Mouse (Mus musculus): ENCODE results near the gene Rps6kb2. TPM values are rescaled to one million over a fixed set of nuclear protein-coding genes. Genes with fewer than 3 reads are reported as not detected.
A peak's percentile ranks its signal among the peaks of the same experiment; 100 is the strongest.

The Rps6kb2 gene
- total RNA-seq, 1 experiment from 2014 or later = 29.1 TPM

DNA sequence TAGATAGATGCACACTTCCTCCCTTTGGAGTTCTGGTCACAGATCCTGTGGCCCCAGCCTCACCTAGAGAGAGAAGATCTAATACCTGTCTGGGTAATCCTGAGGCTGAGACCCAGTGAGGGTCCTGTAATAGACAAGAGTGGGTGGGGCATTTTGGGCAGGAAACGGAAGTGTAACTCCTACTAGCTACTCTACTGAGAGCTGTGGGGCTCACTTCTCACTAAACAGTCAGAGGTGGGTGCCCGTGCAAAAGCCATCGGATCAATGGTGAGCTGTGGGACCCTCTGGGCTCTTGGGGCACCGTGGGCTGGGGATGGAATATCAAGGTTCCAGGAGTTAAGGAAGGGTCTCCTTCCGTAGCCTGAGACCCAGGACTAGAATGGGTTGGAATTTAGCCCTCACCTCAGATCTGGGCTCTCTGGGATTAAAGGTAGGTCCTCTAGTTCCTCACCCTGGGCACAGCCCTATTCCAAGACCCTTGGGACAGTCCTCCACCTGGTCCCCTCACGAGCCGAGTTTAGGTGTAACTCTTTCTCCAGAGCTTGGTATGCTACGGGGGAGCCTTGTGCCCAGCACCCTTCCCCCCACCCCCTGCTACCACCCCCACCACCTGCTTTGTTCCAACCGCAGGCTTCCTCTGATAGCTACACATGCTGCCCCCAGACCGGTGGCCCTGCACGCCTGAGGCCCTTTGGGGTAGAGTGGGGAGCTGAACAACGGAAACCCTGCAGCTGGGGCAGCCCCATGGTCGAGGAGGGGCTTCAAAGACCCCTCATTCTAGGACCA lies 8.5 kb downstream of the Rps6kb2 start:
- no peak for DNase-seq

DNA sequence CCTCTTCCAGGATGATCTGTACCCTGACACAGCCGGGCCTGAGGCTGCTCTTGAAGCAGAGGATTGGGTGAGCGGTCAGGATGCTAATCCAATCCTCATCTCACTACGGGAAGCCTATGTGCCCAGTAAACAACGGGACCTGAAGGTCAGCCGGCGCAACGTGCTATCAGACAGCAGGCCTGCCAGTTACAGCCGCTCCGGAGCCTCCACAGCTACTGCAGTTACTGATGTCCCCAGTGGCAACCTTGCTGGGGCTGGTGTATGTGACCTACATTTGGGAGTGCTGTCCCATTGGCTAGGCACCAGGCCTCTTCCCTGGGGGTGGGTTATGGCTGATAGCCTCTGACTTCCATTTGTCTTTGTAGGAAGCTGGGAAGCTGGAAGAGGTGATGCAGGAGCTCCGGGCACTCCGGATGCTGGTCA lies 9.9 kb downstream of the Rps6kb2 start, which contains the start of gene Ptprcap:
Ptprcap (plus strand) TSS at position 373 of the 423 bp plus-strand sequence.
- peak; percentile 67 for DNase-seq

DNA sequence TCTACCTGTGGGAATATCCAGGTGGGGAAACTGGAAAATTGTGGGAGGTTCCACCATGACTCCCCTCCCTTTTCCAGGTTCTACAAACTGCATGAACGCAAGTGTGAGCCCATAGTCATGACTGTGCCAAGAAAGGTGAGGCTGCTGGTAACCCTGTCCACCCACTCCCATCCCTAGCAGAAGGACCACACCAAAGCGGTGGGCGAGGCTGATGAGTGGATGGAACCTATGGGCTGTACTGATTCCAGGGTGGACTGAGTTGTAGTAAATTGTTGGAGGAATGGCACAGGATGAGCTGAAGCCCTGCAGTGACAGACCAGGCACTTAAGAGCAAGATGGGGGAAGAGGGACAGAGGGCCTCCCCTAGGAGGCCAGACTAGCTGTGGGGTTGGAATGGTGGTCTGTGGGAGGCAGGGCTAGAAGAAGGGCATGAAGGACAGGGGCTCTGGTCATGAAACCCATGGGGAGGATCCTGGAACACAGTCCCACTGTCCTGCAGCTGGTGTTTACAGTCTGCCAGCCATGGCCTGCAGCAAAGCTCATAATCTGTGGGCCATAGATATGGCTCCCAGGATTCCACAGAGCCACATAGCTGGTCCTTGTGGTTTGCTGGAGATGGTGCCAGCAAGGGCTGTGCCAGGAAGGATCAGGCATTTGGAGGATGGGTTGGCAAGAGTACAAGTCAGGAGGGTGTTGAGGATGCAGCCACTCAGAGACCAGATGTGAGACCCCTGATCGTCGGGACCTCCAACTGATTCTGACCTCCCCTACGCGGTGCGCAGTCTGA lies 10.5 kb downstream of the Rps6kb2 start:
- DNase-seq = no peak

DNA sequence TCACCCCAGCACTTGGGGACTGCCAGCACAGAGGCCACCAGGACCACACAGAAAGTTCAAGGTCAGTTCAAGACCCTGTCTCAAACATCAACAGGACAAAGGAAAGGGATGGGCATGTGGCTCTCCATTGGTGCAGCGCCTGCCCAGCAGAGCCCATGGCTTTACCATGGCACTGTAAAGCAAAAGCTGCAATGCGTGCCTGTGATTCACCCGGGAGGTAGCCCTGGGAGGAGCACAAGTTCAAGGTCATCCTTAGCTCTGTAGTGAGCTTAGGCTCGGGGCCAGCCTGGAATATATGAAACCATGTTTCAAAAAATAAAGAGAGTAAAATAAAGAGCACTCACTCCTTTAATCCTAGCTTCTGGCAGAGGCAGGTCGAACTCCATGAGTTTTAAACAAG lies 11.3 kb downstream of the Rps6kb2 start:
- DNase-seq = no peak

DNA sequence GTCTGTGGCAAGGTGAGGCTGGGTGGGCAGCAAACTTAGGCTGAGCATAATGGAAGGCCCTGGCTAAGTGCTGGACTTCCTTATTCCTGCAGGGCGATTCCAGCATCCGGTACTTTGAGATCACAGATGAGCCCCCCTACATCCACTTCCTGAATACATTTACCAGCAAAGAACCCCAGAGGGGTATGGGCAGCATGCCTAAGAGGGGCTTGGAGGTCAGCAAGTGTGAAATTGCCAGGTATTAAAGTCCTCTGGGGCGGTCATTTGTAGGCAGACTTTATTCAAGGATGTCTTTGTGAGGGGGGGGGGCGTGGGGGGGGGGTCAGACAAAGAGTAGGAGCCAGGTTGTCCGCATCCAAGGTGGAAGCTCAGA lies 11.7 kb downstream of the Rps6kb2 start:
- no peak for DNase-seq

DNA sequence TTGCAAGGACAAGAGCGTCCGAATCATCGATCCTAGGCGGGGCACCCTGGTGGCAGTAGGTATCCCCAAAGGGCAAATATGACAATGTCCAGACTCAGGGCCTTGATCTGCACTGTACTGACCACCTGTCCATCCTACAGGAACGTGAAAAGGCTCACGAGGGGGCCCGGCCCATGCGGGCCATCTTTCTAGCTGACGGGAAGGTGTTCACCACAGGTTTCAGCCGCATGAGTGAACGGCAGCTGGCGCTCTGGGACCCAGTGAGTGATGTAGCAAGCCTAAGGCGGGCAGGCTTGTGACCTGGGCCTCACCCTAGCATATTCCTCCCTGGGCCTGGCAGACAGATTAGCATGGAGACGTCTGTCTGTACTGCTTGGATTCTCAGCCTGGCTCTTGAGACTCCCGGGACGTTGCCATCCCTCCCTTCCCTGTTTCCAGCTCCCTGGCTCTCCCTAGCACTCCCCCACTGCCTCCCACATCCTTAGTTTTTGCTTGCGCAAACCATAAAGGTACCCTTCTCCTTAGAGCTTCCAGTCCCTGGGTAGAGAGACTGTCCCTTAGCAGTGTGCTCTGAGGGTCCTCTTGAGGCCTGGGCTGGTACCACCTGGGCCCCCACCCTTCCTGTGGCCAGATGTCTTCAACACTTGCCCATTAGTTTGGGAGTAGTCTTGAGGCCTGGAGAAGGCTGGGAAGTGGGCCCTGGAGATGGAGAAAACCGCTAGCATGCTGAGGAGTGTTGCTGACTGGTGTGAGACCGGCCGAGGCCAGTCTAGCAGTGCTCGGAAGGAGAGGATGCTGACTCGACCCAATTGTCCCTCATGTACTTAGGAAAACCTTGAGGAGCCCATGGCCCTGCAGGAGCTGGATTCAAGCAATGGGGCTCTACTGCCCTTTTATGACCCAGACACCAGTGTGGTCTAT lies 12.3 kb downstream of the Rps6kb2 start:
- no peak for DNase-seq

DNA sequence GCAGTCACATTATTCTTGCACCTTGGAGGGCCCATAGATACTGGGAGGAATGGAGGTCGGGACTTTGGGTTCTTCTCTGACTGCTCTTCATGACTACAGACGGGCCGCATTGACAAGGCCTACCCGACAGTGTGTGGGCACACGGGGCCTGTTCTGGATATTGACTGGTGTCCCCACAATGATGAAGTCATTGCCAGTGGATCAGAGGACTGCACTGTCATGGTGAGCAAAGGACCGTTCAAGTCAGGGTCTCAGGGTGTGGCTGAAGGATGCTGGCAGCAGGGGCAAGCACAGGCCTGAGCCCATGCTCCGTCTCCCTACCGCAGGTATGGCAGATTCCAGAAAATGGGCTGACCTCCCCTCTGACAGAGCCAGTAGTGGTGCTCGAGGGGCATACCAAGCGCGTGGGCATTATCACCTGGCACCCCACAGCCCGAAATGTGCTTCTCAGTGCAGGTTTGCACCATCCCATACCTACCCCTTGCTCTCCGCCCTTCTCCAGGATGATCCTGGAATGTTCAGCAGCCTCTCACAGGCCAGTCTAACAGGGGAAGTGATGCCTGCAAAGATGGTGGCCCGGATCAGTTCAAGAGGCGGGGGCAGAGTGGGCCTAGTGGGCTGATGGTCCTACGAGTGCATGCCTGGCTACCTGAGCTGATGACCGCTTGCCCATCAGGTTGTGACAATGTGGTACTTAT lies 13.2 kb downstream of the Rps6kb2 start:
- no peak for DNase-seq

DNA sequence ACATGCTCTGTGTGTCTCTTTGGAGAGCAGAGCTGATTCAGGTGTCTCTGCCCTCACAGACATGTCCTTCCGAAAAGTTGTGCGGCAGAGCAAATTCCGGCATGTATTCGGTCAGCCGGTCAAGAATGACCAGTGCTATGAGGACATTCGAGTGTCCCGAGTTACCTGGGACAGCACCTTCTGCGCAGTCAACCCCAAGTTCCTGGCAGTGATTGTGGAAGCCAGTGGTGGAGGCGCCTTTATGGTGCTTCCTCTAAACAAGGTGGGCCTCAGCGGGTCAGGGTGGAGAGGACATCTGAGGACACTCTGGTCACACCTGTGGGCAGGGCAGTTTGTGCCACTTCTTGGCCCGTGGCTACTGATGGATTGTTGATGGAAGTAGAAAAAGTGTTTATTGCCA lies 13.9 kb downstream of the Rps6kb2 start:
- DNase-seq = no peak

DNA sequence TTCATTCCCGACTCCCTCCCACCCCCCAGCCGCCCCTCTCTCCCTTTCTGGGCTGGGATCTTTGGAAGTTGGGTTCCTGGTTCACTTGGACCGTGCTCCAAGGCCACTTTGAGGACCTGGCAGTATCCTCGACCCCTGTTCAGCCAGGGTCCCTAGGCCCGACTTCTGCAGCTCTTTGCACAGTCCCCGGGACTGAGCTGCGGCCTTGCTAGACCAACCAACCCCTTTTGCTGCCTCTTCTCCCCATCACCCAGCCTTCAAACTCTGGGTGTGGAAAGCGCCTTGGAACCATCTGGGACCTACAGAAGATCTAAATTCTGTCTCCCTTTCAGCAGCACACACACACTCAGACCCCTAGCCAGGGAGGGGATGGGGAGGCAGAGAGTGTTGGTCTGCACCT lies 14.3 kb downstream of the Rps6kb2 start:
- no peak for DNase-seq

DNA sequence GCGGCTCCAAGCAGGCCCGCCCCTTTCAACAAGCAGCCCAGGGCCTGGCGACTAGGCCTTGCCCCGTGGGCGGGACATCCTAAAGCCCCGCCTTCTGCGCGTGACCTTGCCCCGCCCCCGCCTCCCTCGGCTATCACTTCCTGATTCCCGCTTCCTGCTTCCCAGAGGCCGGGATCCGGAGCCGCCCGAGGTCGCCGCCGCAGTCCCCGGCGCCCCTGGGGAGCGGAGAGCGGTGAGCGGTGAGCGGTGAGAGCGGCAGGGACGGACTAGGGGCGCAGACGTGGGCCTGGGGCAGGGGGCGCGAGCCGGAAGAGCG lies 14.7 kb downstream of the Rps6kb2 start, which contains the start of gene Coro1b:
Coro1b (plus strand) TSS at position 129 of the 316 bp plus-strand sequence.
- peak; percentile 99 for DNase-seq

DNA sequence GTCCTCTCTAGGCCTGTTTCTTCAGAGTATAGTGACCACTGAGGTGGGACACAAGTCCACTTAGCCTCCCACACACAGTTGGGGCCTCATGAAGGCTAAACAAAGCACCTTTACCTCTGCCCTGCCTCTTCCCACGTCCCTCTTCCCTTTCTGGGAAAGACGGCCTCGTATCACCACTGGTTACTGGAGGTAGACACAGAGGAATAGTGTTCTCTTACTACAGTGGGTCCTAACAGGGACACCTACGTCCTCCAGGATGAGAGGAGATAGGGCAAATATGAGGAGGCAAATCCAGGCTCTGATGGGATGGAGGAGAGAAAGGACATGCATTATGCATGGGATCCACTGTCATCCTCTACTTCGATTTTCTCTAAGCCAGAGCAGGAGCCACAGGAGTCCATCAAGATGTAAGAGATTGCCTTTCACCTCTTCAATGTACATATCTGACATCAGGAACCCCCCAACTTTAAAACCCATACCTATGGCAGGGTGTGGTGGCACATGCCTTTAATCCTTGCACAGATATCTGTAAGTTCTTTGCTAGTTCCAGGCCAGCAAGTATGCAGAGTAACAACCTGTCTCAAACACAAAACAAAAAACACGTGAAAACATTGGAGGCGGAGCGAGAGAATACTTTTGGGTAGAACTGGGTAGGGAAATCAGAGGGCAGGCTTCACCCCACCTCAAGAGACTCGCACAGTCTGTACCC lies 15.2 kb downstream of the Rps6kb2 start:
- no peak for DNase-seq

DNA sequence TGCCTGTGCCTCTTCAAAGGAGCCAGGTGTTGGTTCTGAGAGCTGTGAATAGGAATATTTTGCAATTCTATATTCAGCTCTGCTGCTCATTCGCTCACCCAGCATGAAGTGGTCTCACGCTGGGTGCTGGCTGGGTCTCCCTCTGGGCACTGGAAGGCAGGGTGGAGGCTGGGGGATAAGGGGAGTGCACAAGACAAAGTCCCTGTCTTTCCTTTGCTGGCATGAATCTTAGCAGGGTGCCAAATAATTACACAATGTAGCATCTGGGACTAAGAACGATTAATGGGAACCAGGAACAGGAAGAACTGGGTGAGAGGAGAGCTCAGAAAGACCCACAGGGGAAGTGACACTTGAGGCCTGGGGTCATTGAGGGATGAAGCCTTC lies 16.1 kb downstream of the Rps6kb2 start:
- no peak for DNase-seq

DNA sequence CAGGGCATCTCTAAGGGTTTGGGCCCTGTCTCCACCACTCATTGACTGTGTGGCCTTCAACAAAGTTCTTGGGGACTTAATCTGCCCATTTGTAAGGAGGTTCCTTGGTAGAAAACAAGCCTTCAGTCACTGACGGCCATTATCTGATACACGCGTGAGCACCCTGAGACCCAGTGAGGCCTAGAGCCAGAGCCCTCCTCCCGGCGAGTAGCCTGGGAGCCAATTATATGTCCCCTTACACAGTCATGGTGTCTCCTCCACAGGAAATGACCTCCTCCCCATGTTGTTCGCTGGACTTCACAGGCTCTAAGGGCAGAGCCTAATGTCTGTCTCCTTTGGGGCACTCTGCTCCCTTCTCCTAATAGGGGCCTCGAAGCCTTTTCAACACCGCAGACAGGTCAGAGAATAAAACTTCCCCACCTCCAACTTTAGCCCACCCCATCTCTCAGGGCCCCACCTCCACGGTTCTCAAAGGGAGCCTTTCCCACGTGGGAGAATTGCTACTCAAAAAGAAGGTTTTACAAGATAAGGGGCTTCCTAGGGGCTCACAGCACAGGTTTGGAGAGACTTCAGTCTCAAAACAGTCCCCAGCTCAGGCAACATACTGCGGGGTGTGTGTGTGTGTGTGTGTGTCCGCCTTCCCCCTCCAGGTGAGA lies 16.7 kb downstream of the Rps6kb2 start:
- DNase-seq = no peak

DNA sequence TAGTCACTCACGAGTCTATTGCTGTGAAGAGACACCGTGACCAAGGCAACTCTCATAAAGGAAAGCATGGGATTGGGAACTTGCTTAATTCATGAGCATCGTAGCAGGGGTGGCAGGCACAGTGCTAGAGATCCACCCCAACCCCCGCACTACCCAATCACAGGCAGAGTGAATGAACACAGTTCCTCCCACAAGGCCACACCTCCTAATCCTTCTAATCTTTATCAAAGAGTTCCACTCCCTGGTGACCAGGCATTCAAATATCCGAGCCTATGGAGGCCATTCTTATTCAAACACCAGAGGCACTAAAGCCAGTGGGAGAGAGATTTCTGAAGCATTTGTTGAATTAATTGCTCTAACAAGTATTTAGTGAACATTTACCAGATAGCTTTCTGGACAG lies 17.2 kb downstream of the Rps6kb2 start:
- no peak for DNase-seq

DNA sequence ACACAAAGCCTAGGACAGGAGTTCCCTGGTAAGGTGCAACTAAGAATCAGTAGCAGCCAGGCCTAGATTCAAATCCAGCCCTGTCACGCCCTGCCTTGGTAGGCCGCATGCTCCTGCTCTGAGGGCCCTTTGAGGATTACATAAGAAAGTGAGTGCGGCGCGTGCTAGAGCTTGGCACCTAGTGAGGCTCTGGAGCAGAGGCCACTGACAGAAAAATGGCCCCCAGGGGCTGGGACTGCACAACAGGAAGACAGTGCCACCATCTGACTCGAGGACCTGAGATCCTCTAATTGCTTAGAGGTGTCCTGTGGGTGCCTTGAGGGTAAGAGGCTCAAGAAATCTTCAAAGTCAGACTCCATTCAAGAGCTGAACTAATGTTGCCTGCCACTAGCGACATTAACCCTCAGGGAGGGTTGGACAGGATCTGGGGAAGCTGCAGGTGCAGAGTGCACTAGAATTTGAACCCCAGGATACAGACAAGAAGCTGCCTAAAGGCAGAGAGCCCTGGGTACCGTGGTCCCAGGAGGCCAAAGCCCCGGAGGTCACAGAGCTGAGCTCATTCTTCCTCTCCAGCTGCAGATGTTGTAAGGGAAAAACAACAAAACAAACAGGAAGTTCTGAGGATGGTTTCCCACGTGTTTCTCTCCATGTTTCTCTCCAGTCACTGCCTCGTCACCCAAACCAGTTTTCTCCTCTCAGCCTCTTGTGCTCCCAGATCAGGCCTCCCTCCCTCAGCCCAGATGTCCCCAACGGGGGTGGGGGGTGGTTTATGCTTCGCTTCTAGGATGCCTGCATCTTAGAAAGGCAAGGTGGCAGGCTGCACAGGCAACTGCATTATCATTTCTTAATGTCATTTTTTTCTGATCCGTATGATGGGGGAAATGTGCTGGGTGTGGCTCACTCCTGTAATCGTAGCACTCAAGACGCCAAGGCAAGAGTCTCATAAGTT lies 18.3 kb downstream of the Rps6kb2 start:
- DNase-seq = peak; percentile 64

DNA sequence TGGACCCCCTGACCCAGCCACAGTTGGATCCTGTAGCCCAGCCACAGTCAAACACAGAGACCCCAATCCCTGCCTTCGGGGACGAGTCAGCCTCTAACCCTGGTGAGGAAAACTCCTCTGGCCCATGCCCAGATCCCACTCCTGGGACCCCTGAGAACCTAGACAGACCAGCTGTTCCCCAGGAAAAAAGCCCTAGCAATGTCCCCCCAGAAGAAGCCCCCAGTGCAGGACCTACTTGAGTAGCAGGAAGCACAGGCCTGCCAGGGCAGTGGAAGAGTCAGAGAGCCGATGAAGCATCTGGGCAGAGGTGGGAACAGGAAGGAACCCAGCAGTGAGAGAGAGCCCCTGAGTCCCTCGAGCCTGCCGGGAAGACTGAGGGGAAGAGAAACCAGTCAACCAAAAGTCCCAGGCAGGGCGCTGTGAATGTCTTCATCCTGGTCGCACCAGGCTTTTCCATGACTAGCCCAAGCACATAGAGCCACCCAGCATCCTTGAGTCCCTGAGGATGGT lies 19.3 kb downstream of the Rps6kb2 start, which contains the start of gene Cabp4:
Cabp4 (minus strand) TSS at position 275 of the 510 bp plus-strand sequence.
- DNase-seq = no peak

DNA sequence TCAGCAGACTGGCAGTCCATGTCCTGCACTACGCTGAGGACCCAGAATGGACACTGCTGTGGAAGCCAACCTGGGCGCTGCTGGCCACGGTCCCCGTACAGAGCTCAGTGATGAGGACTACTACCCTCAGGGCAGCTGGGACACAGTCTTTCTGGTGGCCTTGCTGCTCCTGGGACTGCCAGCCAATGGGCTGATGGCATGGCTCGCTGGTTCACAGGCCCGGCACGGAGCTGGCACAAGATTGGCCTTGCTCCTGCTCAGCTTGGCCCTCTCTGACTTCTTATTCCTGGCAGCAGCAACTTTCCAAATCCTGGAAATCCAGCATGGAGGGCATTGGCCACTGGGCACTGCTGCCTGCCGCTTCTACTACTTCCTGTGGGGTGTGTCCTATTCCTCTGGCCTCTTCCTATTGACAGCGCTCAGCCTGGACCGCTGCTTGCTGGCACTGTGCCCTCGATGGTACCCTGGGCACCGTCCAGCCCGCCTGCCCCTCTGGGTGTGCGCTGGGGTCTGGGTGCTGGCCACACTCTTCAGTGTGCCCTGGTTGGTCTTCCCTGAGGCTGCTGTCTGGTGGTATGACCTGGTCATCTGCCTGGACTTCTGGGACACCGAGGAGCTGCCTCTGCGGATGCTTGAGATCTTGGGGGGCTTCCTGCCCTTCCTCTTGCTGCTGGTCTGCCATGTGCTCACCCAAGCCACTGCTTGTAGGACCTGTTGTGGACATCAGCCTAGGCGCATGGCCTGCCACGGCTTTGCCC lies 20.6 kb downstream of the Rps6kb2 start:
- no peak for DNase-seq

DNA sequence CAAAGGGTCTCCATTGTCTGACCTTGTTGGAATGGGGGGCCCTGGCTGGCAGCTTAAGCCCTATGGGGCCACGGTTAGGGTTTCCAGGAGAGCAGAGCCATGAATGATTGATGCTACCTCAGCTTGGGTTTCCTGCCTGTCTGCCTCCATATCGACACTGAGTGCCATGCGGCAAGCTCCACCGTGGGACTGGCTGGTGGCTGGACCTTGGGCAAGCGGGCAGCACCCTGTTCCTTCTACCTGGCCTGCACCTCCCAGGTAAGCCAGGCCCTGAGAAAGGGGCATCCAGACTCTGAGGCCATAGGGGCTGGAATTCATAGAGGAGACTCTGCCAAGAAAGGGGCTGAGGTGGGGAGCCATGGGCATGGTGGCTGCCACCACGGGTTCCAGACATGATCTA lies 23.0 kb downstream of the Rps6kb2 start:
- no peak for DNase-seq
